Mouse (Mus musculus): ENCODE measurements around the gene Echdc2. TPM values are rescaled to one million over a fixed set of nuclear protein-coding genes. Genes with fewer than 3 reads are reported as not detected.
A peak's percentile ranks its signal among the peaks of the same experiment; 100 is the strongest.
"Not testable (repeated sequence)": the region's sequence is repeated elsewhere in the genome, so short reads cannot be mapped to it uniquely, and the experiment has no call there.

The Echdc2 gene
- total RNA-seq (2014; fragmentation: Nextera tagmentation) = 0.39 TPM in 1 of 2 replicates, not detected in the other
- total RNA-seq (2017) = not detected in 2 replicates

GRCm38 (mm10) chr4:108165152-108165895 is at the start of gene Echdc2:
Echdc2 (plus strand) TSS chr4:108165437.
- ATAC-seq (replicated peaks; ENCODE audit: low FRiP score, low TSS enrichment, poor library complexity, severe bottlenecking) = no peak

DNA sequence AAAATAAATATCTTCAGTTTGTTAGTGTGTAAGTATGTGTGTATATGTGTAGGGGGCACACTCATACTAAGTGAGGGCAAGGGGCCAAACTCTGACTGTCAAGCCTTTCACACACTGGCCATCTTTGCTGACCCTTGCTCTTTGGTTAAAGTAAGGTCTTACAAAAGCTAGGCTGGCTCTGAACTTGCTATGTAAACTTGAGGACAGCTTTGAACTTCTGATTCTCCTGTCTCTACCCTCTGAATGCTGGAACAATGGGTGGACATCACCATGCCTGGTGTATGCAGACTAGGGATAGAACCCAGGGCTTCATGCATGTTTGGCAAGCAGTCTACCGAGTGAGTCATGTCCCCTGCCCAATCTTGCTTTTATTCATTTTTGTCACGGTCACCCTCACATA is 48.8 kb upstream of the Echdc2 start:
- no peak for ATAC-seq (replicated peaks; ENCODE audit: low FRiP score, low TSS enrichment, poor library complexity, severe bottlenecking)

DNA sequence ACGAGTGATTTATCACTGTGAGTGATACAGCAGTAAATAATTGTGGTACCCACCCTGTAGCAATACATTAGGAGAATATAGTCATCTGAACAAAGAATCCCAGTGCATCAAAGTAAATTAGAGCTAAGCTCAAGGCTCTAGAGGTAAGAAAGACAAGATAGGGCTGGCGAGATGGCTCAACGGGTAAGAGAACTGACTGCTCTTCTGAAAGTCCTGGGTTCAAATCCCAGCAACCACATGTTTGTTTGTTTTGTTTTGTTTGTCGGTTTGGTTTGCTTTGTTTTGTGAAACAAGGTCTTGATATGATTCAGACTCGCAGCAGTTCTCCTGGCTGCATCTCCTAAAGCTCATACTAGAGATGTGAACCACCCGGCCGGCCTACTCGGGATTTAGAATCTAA is 47.7 kb upstream of the Echdc2 start:
- no peak for ATAC-seq (replicated peaks; ENCODE audit: low FRiP score, low TSS enrichment, poor library complexity, severe bottlenecking)

DNA sequence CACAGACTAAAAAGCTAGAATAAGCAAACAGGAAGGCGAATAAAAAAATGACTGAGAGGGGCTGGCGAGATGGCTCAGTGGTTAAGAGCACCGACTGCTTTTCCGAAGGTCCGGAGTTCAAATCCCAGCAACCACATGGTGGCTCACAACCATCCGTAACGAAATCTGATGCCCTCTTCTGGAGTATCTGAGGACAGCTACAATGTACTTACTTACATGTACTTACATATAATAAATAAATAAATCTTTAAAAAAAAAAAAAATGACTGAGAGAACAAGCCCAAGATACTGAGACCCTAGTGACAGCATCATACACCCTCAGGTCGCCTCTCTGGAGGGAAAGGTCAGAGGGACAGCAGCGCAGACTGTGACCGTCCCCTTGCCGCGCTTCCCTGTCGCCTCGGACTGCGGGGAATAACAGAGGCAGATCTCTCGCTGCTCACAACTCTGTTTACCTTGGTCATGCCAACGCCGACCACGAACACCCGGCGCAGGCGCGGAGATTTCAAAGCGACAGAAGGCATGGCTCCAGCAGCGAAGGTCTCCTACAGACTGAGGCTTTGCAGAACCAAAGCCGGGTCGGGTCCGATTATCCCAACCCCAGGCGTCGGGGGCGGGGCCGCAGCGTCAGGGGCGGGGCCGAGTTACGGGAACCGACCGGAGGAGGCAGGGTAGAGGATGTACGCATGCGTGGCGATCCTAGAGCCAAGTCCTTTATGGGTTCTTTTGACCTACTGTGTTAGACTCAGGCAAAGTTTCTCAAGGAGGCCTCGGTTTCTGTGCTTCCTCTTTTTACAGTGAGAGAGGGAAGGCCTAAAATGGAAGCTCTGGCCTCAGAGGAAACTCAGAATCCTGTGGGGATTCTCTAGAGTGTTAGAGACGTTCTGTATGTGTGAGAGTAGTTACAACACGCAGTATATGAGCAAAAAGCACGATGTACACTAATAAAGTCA is 47.0 kb upstream of the Echdc2 start:
- peak; percentile 97 for ATAC-seq (replicated peaks; ENCODE audit: low FRiP score, low TSS enrichment, poor library complexity, severe bottlenecking)

- ATAC-seq (replicated peaks; ENCODE audit: low FRiP score, low TSS enrichment, poor library complexity, severe bottlenecking) = no peak
Measured at GRCm38 (mm10) chr4:108124104-108124503, 41.1 kb upstream of the Echdc2 start.

GRCm38 (mm10) chr4:108126260-108126659 is 39.0 kb upstream of the Echdc2 start:
- no peak for ATAC-seq (replicated peaks; ENCODE audit: low FRiP score, low TSS enrichment, poor library complexity, severe bottlenecking)

DNA sequence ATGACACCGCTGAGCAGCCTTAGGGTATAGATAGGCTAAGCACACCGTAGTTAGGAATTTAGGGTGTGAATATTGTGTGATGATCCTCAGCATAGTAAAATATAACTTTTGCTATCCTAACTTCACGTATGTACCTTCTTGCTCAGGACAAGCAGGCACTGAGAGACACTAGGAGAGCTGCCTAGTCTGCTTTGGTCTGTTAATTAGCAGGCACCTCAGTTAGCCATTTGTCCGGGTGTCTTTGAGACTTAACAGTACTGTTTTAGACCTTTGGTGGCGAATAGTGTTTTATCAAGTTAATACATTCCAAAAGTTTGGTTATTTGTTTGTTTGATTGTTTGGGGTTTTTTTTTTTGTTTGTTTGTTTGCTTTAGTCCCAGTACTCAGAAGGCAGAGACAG is 37.7 kb upstream of the Echdc2 start:
- ATAC-seq (replicated peaks; ENCODE audit: low FRiP score, low TSS enrichment, poor library complexity, severe bottlenecking) = no peak

- ATAC-seq (replicated peaks; ENCODE audit: low FRiP score, low TSS enrichment, poor library complexity, severe bottlenecking) = no peak
Measured at GRCm38 (mm10) chr4:108128339-108128738, 36.9 kb upstream of the Echdc2 start.

DNA sequence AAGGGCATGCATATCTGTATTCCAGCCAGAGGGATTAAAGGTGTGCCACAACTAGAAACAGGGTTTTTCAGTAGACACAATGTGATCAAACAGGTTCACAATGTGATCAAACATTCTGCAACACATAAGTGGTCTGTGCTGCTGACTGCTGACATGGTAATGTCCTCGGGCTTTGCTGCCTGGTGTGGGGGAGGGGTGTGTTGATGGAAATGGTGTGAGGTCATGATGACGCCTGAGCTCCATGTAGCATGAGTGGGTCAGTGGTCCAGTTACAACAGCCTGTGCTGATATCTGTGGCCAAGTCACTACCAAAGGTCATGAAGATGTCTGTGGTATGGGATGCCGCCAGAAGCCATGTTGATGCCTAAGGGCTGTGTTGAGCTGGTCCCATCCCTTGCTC is 34.8 kb upstream of the Echdc2 start:
- ATAC-seq (replicated peaks; ENCODE audit: low FRiP score, low TSS enrichment, poor library complexity, severe bottlenecking) = no peak

DNA sequence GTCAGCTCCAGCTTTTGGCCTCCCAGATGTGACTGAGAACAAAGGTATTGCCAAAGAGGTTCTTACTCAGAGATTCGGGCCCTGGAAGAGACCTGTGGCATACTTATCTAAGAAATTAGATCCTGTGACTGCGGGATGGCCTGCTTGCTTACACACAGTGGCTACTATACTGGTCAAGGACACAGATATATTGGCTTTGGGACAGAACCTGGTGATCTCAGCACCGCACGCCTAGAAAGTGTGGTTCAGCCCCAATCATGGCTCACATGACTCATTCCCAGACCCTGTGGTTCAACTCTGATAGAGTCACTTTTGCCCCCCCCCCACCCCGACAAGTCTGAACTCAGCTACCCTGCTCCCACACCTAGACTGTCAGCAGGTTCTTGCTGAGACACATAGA is 28.3 kb upstream of the Echdc2 start:
- no peak for ATAC-seq (replicated peaks; ENCODE audit: low FRiP score, low TSS enrichment, poor library complexity, severe bottlenecking)

- ATAC-seq (replicated peaks; ENCODE audit: low FRiP score, low TSS enrichment, poor library complexity, severe bottlenecking) = not testable (repeated sequence)
Measured at GRCm38 (mm10) chr4:108143178-108143577, 22.1 kb upstream of the Echdc2 start.

DNA sequence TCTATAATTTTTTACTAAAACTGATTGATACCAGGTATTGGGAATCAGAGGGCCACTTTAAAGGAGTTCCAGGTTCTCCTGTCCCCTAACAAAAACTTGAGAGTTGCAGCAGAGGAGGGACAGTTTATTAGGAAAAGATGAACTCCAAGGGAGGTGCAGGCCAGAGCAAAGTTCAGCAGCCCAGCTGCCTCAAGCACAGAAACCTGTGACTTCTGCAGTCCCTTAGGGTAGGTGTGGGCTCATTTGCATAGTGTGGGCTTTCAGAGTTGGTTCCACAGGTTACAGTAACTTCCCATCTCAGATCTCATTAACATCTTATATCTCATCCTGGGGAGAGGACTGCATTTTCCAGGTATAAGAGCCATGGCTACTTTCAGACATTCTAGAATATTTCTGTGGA is 21.5 kb upstream of the Echdc2 start:
- no peak for ATAC-seq (replicated peaks; ENCODE audit: low FRiP score, low TSS enrichment, poor library complexity, severe bottlenecking)

- no peak for ATAC-seq (replicated peaks; ENCODE audit: low FRiP score, low TSS enrichment, poor library complexity, severe bottlenecking)
Measured at GRCm38 (mm10) chr4:108144880-108145279, 20.4 kb upstream of the Echdc2 start, which contains the start of gene Scp2. Scp2 (minus strand) TSS chr4:108144998.

DNA sequence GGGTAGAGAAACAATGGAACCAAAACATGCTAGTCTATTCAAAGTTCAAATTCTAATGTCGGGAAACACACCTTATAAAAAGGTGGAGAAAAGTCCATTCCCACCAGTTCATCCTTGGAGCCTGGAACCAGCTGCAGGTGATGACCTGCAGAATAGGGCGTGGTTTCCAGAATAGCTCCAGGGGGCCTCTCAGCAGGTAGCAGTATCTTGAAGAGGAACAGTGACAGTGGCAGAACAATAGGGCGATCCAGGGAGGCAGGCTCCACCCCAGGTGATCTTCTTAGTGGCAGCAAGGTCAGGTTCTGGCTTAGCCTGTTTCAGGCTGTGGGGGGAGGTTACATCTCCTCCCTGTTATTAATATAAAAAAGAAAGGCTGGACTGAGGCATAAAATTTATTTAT is 19.7 kb upstream of the Echdc2 start:
- ATAC-seq (replicated peaks; ENCODE audit: low FRiP score, low TSS enrichment, poor library complexity, severe bottlenecking) = not testable (repeated sequence)

GRCm38 (mm10) chr4:108155141-108155540 is 10.1 kb upstream of the Echdc2 start:
- not testable (repeated sequence) for ATAC-seq (replicated peaks; ENCODE audit: low FRiP score, low TSS enrichment, poor library complexity, severe bottlenecking)

- no peak for ATAC-seq (replicated peaks; ENCODE audit: low FRiP score, low TSS enrichment, poor library complexity, severe bottlenecking)
Measured at GRCm38 (mm10) chr4:108161936-108162335, 3.3 kb upstream of the Echdc2 start.

- ATAC-seq (replicated peaks; ENCODE audit: low FRiP score, low TSS enrichment, poor library complexity, severe bottlenecking) = no peak
Measured at GRCm38 (mm10) chr4:108163291-108163690, 1.9 kb upstream of the Echdc2 start.

DNA sequence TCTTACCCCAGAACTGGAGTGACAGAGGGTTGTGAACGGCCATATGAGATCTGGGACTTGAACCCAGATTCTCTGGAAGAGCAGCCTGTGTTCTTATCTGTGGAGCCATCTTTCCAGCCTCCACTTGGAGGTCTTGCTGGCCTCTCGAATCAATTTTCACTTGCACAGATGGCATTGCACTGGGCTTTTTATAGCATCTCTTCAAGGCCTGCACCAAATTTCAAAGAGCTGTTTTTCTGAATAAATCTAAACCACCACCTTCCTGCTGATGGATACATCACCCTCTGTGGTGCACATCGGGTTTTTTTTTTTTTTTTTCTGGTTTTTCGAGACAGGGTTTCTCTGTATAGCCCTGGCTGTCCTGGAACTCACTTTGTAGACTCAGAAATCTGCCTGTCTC is 1.6 kb downstream of the Echdc2 start:
- no peak for ATAC-seq (replicated peaks; ENCODE audit: low FRiP score, low TSS enrichment, poor library complexity, severe bottlenecking)

DNA sequence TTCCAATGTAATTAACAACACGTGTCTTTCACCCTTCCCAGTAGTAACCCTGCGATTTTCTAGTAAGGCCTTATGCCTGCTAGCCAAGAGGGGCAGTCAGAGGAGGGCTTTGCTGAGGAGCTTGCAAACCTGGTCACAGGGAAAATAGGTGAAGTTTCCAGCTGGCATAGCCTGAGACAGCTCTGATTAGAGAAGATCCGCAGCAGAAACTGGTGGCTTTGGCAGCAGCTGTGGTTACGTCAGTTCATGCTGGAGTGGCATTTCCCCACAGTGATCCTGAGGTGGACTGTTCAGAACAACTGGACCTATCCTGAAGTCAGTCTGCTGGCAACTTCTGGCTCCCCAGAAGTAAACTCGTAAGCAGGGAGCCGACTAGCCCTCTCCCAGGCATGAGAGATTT is 2.8 kb downstream of the Echdc2 start:
- no peak for ATAC-seq (replicated peaks; ENCODE audit: low FRiP score, low TSS enrichment, poor library complexity, severe bottlenecking)

DNA sequence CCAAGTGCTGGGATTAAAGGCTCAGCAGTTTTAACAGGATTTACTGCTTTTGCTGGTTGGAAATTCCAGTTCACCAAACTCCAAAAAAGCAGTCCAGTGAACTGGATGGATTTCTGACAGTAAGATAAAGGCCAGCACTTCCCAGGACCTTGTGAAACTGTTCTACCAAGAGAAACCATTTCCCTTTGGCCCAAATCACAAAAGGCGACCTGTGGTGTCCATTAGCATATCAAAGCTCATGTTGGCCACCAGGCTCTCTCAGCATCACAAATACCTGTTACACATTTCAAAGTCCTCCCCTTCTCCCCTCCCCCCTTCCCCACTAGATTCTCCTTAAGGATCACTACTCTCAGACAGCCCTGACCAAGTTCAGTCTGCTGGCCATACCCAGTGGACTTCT is 17.0 kb downstream of the Echdc2 start:
- no peak for ATAC-seq (replicated peaks; ENCODE audit: low FRiP score, low TSS enrichment, poor library complexity, severe bottlenecking)
